Mouse (Mus musculus) limb, embryonic 12.5 days (tissue): ENCODE data around the gene Olfr1414. TPM values are rescaled to one million over a fixed set of nuclear protein-coding genes. Genes with fewer than 3 reads are reported as not detected.
A peak's percentile ranks its signal among the peaks of the same experiment; 100 is the strongest.

Experiments used
- ATAC-seq: fragments of 200-750 bp; cut with Nextera tagmentation; 2 replicates; pipeline ENCODE4 v1.8.0; 2017; ENCODE audit warnings: low read depth, moderate TSS enrichment; ENCODE audit not compliant: insufficient number of reproducible peaks, insufficient read depth, low FRiP score, low TSS enrichment
- H3K27ac ChIP-seq: fragments of 300-500 bp; sonication (generic); 2 replicates; pipeline ENCODE4 v1.5.1; 2016; ENCODE audit warnings: mild to moderate bottlenecking, moderate library complexity
- H3K27me3 ChIP-seq: fragments of 300-500 bp; sonication (generic); 2 replicates; pipeline ENCODE4 v1.6.1; 2016; ENCODE audit warnings: mild to moderate bottlenecking, moderate library complexity
- H3K36me3 ChIP-seq: fragments of 300-500 bp; sonication (generic); 2 replicates; pipeline ENCODE4 v1.6.1; 2016; ENCODE audit warnings: mild to moderate bottlenecking, moderate library complexity
- H3K4me1 ChIP-seq: fragments of 300-500 bp; sonication (generic); replicated peaks from 2 replicates; pipeline ENCODE4 v1.6.1; 2016
- H3K4me2 ChIP-seq: fragments of 300-500 bp; sonication (generic); 2 replicates; pipeline ENCODE4 v1.6.1; 2016; ENCODE audit warnings: mild to moderate bottlenecking, moderate library complexity
- H3K4me3 ChIP-seq: fragments of 300-500 bp; sonication (generic); replicated peaks from 2 replicates; pipeline ENCODE4 v1.5.1; 2016; ENCODE audit warnings: mild to moderate bottlenecking
- H3K9ac ChIP-seq: fragments of 300-500 bp; sonication (generic); replicated peaks from 2 replicates; pipeline ENCODE4 v1.6.1; 2016; ENCODE audit warnings: mild to moderate bottlenecking, moderate library complexity
- H3K9me3 ChIP-seq: fragments of 300-500 bp; sonication (generic); 2 replicates; pipeline ENCODE4 v1.6.1; 2016; ENCODE audit warnings: mild to moderate bottlenecking, moderate library complexity
- WGBS: fragments of 180-500 bp; shearing (Covaris S2); methylation state at CpG from one replicate; pipeline ENCODE4 v1.1.7; 2016; 5-methylcytosine and 5-hydroxymethylcytosine counted together
- microRNA-seq: library from miRNA; unstranded; fragments of <30 nt; microRNA quantifications from one replicate; pipeline ENCODE4, GENCODE M21; 2017
- polyA plus RNA-seq: library from polyadenylated mRNA; unstranded; fragments of >200 nt; fragmentation: Nextera tagmentation; extraction: Ambion mirVana; gene quantifications from 2 replicates; pipeline ENCODE4 v1.2.1, GENCODE M21; 2016

Gene Olfr1414
- polyA plus RNA-seq, 1 experiment from 2014 or later: not detected

DNA sequence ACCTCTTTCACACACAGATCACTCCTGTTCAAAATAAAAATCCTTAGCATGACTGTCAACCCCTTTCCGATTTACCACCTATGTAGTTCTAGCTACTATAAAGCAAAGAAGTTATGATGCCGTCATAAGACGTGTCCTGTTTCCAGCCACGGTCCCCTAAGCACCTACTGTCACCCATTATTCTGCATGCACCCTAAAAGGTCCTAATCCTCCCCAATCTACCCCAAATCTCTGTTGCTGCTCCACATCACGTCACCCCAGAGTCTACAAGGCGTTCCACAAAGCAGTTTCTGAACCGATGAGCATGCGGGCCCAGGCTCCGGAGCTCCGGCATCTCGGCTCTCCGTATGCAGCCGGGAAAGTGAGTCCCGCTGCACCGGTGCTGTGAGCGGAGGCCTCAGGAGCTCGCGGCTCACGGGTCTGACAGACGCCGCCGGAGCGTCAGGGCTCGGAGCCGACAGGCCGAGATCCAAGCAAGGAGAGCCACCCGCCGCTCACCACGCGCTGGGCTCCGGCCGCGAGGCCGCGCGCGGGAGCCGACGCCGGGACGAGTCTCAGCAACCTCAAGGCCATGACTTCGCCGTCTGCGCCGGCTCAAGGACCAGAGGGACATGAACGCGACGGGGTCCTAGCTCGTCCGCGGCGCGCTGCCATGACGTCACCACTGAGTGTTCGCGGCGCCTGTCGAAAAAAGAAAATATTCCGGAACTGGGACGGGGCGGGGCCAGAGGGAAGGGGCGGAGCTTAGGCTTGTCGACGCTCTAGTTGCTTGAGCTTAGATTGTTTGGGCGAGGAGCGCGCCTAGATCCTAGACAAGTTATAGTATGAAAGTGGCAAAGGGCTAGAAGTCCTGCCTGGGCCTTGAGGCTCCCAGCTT is 45.1 kb downstream of the Olfr1414 start, which contains the start of gene Ndufa10:
Gene Ndufa10, minus strand, starts transcription at position 696 of the 877 bp plus-strand sequence.
- H3K27ac ChIP-seq: 0 out of 2 replicates have a peak within 1 kb of the TSS, but pooled peaks have one; percentile 35
- H3K9ac ChIP-seq: peak within 1 kb of the TSS; percentile 91
- H3K4me3 ChIP-seq: peak within 1 kb of the TSS; percentile 98
- H3K4me1 ChIP-seq: peaks cover 16% of the 10 kb centered on the region
- no peaks in the 10 kb centered on the region for H3K27me3 ChIP-seq
- ATAC-seq: peak; percentile 89
- WGBS: under 1% methylated on average over 67 of the region's 67 CpGs
- peaks cover 26% of the 10 kb centered on the region for H3K36me3 ChIP-seq
- no peaks in the 10 kb centered on the region for H3K9me3 ChIP-seq
- H3K4me2 ChIP-seq: peak within 1 kb of the TSS; percentile 86

DNA sequence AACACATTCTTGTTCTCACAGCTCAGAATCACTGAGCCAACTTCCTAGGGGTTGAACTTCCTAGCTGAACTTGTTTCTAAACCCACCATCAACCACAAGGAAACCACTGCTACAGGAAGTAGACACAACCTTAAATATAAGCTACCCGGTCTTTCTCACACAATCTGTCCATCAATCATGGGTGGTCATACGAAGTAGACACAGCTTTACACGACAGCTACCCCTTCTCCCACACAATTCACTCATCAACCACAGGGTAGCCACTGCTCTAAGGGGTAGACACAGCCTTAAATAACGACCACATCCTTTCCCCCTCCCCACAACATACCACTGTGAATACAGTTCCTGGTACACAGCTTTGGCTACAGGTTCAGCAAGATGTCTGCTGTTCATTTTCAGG is 49.6 kb downstream of the Olfr1414 start:
- Histone ChIP-seq H3K36me3 (peaks cover 72% of the 10 kb centered on the region), H3K27me3 (no peaks in the 10 kb centered on the region), H3K9me3 (no peaks in the 10 kb centered on the region), H3K4me1 (peaks cover 10% of the 10 kb centered on the region), H3K27ac (no peak overlapping the region), H3K9ac (no peak overlapping the region), H3K4me3 (no peak overlapping the region), H3K4me2 (no peak overlapping the region)
- 91% methylated on average over 4 of the region's 4 CpGs for WGBS
- no peak for ATAC-seq

GRCm38 (mm10) chr1:92458416-92458815 is 60.0 kb downstream of the Olfr1414 start:
- no peak overlapping the region for H3K4me3 ChIP-seq
- H3K36me3 ChIP-seq: peaks cover 91% of the 10 kb centered on the region
- H3K9me3 ChIP-seq: no peaks in the 10 kb centered on the region; the same call in 1 of the 2 replicates
- WGBS: 93% methylated on average over 6 of the region's 6 CpGs
- no peaks in the 10 kb centered on the region for H3K27me3 ChIP-seq
- no peaks in the 10 kb centered on the region for H3K4me1 ChIP-seq
- no peak overlapping the region for H3K4me2 ChIP-seq
- H3K9ac ChIP-seq: no peak overlapping the region
- no peak overlapping the region for H3K27ac ChIP-seq
- ATAC-seq: no peak

DNA sequence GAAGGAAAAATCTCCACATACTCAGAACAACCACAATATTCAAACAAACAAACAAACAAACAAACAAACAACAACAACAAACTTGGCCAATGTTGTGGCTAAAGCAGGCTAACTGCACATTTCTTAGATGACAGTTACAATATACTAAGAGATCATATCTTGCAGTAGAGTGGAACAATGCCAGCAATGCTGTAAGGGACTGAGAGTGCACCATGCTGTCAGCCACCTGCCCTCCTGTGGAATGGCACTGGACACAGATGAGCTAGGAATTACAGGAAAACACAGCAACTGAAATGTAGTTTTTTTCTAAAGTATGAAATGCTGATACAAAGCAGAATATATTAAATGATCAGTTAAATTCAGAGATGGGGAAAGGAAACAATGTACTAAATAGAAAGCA is 60.7 kb downstream of the Olfr1414 start:
- no peak for ATAC-seq
- H3K4me3 ChIP-seq: no peak overlapping the region
- H3K36me3 ChIP-seq: peaks cover 91% of the 10 kb centered on the region
- H3K4me2 ChIP-seq: no peak overlapping the region
- H3K9me3 ChIP-seq: no peaks in the 10 kb centered on the region; the same call in 1 of the 2 replicates
- no peaks in the 10 kb centered on the region for H3K4me1 ChIP-seq
- H3K27me3 ChIP-seq: no peaks in the 10 kb centered on the region
- no peak overlapping the region for H3K27ac ChIP-seq
- H3K9ac ChIP-seq: no peak overlapping the region

Small RNA genes within 50 kb of the gene (microRNA-seq; reads per million reads assigned to microRNA genes)
- 3.7 reads per million, percentile 12 among the genes with 10 or more reads in this experiment for gene Mir6900

Other genes starting within 250 kb of the Olfr1414 start
- 248 and 257 TPM in 2 replicates for gene Ndufa10, start 44.8 kb downstream of the Olfr1414 start, polyA plus RNA-seq
- gene Olfr1416, start 33.5 kb downstream of the Olfr1414 start, polyA plus RNA-seq: not detected in 2 replicates
- not detected in 2 replicates for gene Olfr1415, start 22.6 kb downstream of the Olfr1414 start, polyA plus RNA-seq
- gene Olfr1413, start 52.7 kb upstream of the Olfr1414 start, polyA plus RNA-seq: not detected in 2 replicates
- gene Olfr1412, start 67.1 kb upstream of the Olfr1414 start, polyA plus RNA-seq: not detected in 2 replicates
- not detected in 2 replicates for gene Olfr1411, start 75.8 kb upstream of the Olfr1414 start, polyA plus RNA-seq
- gene Olfr1410, start 87.1 kb upstream of the Olfr1414 start, polyA plus RNA-seq: not detected in 2 replicates
- gene Olfr12, start 99.1 kb upstream of the Olfr1414 start, polyA plus RNA-seq: not detected in 2 replicates
- 362 and 363 TPM in 2 replicates for gene Cops9, start 123.3 kb upstream of the Olfr1414 start, polyA plus RNA-seq
- not detected in 2 replicates for gene Otos, start 130.2 kb upstream of the Olfr1414 start, polyA plus RNA-seq